Mouse (Mus musculus): ENCODE results near the gene Mex3a.

Gene Mex3a

DNA sequence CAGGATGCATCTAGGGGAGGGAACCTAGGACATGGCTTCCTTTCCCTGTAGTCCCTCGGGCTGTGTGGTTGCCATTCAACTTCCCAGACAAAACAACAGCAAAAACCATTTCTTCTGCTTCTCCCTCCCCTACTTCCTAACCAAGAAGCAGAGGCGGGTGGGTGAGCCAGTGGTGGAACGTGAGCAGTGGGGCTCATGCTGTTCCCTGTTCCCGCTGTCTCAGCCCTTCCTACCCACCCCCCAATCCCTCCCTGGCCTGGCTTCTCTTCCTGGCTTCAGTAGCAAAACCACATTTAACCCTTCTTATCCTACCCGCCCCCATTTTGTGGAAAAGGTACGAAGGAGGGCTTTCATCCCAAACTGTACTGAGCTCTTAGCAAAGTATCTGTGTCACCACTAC, 27.1 kb upstream of the Mex3a start:
- no peak for DNase-seq (ENCODE audit: low read depth, low spot score)

DNA sequence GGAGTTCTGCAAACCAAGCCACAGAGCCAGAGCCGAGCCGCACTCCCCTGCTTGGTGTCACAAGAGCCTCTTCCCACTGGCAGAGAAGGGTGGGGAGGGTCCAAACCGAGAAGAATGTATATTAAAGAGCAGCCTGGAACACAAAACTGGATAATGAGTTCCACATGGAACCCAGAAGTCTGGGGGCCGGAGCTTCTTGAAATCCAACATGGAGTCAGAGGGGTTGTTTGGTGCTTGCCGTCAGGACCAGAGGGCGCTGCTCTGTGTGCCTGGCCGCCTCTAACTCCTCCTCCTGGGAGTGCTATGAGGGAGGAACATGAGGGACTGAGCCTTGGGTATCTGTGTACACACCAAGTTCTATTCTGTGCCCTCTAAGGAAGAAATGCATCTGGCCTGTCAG, 26.4 kb upstream of the Mex3a start:
- peak; percentile 56 for DNase-seq (ENCODE audit: low read depth, low spot score)

DNA sequence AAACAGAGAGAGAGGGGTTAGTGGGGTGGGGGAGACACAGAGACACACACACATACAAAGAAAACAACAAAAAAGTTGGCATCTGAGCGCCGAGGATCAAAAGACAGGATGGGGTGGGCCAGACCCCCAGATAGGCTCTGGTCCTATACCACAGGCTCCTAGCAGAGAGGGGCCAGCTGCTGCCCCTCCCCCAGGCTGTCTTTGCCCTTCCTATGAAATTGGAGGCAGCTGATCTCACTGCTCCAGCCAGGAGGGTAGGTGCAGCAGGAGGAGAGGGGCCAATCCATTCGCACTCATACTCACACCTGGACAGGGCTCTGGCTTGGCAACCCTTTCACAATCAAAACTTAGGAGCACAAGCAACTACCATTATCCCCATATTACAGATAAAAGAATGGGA, 22.9 kb upstream of the Mex3a start:
- DNase-seq (ENCODE audit: low read depth, low spot score): no peak

DNA sequence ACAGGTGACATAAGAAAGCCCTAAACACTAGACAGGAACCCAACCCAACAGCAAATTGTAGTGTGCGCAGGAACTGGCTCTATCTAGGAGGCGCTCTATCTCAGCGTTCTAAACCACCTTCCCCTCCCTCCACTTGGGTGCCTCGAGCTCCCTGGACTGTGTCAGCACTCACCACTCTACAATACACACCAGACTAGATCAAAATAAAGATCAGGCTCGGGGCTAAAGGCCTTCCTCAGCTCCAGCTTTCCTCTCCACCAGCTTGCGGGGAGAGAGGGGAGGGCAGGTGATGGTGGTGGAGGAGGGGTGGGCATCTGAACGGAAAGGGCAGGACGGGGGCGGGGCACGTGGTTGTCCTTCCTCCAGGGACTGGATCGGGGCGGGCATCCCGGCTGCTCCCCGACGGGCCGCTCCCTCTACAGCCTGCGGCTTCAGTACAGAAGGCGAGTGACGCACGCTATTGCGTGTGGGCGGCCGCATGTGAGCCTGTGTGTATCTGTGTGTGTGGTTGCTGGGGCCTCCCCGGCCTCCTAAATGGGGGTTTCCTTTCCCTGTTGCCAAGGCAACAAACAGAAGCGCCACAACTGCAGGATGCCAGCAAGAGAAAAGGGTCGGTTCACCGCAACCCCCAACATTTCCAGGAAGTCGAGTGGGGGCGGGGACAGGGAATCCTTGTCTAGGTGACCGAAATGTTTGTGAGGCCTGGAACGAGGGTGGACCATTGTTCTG, 22.3 kb upstream of the Mex3a start, which contains the start of gene Lmna:
TSS of gene Lmna (minus strand) at position 265 of the 729 bp plus-strand sequence.
- DNase-seq (ENCODE audit: low read depth, low spot score): peak; percentile 97

DNA sequence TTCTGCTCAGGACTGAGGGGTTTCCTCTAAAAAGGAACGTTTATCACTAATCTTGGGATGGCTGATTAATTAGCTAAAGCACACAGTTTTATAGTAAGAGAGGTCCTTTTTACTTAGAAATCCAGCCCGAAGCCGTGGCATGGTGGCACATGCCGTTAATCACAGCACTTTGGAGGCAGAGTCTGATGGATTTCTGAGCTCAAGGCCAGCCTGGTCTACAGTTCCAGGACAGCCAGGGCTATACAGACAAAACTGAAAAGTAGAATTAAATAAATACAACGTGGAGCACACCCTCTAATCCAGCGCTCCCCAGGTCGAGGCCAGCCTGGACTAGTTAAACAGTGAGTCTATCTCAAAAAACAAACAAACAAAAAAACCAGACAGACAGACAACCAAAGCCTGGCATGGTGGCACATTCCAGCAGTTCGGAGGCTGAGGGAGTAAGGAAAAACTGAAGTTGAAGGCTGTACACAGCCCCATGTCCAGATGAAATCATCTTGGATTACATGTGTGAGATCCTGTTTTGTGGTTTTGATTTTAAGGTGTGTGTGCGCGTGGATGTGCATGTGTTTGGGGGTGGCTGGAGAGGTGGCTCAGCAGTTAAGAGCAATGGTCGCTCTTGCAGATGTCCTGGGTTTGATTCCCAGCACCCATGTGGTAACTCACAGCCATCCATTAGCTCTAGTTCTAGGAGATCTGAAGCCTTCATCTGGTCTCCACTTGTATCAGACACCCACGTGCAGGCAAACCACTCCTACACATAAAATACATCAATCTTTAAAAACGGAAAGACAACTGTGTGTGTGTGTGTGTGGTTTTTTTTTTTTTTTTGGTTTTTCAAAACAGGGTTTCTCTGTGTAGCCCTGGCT, 21.5 kb upstream of the Mex3a start:
- no peak for DNase-seq (ENCODE audit: low read depth, low spot score)

DNA sequence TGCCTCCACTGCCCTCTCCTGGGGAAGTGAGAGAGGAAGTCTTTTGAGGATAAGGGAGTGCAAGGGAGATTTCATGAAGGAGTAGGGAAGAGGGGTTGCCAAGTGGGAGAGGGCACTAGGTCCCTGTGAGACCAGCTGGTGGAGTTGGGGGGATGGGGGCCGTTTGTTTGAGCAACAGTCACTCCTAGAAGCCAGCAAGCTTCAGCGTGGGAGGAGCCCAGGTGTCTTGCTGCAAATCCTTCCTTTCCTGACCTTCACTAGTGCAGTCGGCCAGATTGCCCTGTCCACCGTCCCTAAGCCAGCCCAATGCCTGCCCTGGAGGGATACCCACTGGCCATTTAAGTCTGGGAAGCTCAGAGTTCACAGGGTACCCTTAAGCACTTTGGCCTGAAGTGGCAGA, 20.6 kb upstream of the Mex3a start:
- DNase-seq (ENCODE audit: low read depth, low spot score): no peak

DNA sequence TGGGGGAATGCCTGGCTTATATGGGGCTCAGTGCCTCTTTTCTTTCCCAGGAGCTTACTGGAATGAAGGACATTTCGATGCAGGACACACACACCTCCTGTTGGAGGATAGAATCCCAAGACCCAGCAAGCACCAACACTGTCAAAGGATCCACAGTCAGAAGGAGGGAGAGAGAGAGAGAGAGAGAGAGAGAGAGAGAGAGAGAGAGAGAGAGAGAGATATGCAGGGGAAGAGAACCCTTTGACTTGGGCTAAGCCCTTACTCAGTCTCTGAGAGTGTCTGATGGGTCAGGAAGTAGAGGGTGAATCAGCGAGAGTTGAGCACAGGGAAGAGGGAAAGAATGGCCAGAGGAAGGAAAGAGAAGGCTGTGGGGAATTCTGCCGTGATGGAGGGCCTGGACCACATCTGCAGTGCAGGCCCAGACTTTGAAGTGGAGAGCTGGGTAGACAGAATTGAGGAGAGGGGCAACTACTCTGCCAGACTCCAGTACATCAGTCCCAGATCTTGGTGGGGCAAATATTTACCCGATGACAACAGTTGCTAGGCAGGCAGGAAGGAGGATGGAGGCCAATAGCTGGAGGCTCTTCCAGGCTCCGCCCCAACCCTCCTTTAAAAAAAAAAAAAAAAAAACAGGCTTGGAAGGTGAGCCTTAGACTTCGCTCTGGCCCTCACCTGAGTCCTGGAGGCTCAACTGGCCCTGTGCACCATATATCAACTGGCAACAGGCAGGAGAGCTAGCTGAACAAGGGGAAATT, 19.9 kb upstream of the Mex3a start:
- DNase-seq (ENCODE audit: low read depth, low spot score): peak; percentile 60

DNA sequence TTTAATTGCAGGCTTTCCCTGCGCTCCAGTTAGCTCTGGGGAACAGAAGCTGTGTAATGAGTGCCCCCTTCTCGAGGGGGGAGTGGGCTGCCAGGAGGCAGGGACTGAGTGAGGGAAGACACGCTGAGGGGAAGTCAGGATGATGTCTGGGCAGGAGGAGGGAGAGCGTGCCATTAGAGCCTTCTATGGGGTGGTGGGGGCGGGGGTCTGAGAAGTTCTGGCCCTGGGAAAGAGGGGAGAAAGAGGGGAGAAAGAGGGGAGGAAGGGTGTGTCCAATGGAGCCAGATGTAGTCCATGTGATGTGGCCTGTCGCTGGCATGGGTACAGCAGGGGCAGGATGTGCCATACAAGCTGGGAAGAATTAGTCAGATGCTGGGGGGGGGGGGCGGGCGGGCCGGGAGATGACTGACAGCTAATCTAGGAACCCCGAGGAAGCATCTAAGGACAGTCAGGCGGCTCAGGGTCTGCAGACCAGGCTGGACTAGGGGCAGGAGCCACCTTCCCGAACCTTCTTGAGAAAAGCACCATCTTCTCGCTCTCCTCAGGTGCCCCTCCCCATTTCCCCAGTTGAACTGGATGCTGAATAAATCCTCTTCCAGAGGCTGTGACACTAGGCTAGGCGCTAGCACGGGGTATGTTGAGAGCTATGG, 19.2 kb upstream of the Mex3a start:
- no peak for DNase-seq (ENCODE audit: low read depth, low spot score)

DNA sequence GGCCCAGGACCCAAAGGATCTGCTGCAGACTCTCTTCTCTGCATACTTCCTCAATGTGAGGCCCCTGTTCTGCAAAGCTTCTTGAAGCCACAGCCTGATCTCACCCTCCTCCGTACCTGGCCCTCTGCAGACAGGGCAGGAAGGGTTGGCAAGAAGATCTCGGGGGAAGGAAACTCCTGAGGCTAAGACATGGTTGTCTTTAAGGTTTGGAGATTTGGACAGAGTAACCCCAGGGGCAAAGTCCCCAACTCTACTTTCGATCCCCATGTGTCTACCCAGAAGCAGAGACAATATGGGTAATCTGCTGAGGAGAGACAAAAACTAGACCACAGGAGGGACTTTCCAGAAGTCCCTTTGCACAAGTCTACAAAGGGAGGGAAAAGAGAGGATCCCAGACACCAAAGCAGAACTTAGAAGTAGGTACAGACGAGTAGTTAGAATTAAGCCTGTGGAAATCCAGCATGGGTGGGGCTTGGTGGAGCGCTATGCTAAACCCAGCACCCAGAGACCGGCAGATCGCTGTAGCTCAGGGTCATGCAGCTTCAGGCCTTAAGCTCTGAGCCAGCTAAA, 18.6 kb upstream of the Mex3a start:
- DNase-seq (ENCODE audit: low read depth, low spot score): no peak

DNA sequence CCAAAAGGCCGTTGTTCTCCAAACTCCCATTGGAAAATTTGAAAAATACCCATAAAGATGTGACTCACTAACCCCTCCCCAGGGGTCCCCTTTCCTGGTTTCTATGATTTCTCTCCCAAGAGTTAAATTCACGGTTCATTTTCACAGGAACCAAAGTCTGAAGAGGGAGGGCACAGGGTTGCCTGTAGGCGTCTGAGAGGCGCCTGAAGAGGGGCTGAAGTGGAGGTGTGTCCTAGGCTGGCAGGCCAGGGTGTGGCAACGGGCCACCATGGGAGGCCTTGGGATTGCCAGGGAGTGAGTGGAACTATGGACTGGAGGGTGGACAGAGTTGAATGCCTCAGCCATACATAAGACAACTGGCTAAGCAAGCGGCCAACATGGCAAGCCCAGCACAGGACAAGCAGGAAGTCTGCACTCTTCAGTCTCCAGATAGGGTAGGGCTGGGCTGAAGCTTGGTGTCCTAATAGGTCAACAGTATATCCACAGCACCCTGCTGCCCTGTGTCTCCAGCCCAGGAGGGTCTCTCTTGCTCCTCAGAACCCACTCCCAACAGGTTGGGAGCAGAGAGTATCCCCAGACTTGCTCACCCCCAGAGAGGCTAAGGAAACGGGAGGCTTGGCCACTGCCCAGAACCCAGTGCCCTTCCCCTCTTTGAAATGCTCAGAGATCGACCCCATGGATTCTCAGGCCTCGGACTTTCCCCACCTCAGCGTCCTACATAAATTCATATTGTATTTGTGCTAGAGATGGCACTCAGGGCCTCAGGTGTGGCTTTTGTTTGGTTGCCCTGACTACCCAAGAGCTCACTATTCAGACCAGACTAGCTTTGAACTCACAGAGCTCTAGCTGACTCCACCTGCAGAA, 17.7 kb upstream of the Mex3a start:
- DNase-seq (ENCODE audit: low read depth, low spot score): no peak

DNA sequence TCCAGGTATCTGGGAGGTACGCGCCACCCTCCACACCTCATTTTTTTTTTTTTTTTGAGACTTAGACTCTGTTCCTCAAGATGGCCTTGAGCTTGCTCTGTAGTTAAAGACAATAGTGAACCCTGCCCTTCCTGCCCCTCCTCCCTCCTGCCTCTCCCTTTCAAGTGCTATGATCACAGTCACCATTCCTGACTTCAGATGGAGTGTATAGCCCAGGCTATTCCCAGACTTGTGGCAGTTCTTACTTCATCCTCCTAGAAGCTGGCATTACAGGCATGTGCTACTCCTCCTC, 17.2 kb upstream of the Mex3a start:
- peak; percentile 67 for DNase-seq (ENCODE audit: low read depth, low spot score)

DNA sequence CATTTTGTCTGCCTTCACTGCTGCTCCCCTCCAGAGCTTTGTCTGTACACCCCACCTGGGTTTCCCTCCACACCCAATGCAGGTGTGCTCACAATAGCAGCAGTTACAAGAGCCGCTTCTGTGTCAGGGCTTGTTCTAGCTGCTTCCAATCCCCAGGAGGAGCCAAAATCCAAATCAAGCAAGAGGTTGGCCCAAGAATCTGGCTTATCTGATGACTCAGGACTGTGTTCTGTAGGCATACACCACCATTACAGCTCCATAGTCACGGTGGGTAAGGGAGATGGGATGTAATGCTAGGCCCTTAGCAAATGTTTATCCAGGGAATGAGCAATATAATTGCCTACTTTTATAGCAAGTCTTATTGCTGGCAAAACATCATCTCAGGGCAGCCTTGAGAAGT, 15.8 kb upstream of the Mex3a start:
- DNase-seq (ENCODE audit: low read depth, low spot score): no peak

DNA sequence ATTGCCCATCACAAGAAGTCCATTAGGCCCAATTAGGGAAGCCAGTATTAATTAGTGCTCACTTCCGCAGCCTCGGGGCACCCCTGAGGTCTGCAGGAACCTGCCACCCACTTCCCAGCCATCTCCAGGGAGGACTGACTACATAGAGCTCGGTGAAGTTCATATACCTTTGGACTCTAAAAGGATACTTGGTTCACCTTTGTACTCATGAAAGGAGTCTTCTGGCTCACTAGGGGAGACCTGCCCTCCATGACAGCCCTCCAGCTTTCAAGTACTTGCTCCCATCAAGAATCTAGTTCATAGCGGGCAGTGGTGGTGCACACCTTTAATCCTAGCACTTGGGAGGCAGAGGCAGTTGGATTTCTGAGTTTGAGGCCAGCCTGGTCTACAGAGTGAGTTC, 13.8 kb upstream of the Mex3a start:
- DNase-seq (ENCODE audit: low read depth, low spot score): no peak

DNA sequence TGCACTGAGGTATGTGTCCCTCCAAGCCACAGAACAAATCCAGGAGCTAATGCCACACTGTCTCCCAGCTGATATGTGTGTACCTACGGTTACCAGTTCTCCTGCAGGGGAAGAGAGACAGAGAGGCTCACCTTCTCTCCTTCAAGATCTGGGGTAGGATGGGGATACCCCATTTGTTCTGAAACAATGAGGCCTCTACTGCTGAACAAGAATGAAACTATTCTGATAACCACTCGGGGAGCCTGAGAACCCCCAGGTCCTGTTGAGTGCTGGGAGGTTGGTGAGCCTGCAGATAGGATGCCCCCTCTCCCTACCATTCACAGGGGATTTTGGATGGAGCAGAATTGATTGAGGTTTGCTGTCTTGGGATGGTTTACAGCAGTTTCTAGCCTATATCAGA, 12.1 kb upstream of the Mex3a start:
- DNase-seq (ENCODE audit: low read depth, low spot score): no peak

DNA sequence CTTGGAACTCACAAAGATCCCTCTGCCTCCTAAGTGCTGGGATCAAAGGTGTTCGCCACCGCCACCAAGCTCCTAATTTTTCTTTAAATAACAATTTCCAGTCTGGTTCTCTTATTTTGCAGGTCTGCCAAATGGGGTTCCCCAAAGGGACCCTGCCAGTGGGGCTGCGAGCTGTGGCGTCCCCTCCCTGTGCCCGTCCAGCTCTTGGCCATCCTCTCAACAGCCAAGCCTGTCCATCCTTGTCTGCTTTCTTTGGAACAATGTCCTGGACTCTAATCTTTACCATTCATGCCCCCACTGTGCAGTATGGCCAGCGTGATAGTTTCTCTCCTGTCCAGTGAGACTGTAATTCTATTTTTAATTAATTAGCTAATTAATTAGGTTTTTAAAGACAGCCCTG, 11.0 kb upstream of the Mex3a start:
- DNase-seq (ENCODE audit: low read depth, low spot score): no peak

DNA sequence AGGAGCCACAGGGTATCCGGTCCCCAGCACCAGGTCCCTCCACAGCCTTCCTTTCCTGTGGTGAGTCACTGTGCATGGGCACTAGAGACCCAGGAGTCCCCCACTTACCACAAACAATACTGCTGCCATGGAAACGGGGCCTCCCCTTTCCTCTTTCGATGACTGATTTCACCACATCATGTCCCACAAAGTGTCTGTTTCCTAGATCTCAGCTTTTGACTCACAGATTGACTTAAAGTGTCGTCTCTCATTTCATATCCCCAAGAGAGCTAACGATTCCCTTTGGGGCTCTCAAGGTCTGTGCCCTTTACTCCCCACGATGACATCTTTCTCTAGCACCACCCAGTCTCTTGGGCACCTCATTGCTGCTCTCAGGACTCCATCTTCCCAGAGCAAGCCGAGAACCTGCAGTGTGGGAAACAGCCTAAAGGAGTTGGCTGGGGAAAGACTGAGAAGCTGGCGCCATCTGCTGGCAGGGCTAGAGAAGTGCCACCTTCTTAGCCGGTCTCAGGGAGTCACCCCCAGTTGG, 10.3 kb upstream of the Mex3a start:
- DNase-seq (ENCODE audit: low read depth, low spot score): peak; percentile 82

DNA sequence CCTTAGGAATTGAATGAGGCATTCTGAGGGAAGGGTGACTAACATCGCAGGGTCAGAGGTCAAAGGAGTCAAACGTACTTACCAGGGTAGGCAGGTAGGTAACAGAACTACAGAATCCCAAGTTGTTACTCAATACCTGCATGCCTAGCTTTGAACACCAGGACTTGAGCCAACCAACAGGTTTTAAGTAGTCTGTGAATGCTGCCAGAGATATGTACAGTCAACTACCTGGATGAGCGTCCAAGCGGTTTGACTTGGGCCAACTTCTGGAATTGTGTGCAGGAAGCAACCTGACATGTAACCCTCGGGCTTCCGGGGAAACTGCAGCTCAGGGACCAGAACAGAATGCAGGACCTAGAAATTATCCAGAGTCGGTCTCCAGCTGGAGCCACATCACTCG, 9.2 kb upstream of the Mex3a start:
- no peak for DNase-seq (ENCODE audit: low read depth, low spot score)

DNA sequence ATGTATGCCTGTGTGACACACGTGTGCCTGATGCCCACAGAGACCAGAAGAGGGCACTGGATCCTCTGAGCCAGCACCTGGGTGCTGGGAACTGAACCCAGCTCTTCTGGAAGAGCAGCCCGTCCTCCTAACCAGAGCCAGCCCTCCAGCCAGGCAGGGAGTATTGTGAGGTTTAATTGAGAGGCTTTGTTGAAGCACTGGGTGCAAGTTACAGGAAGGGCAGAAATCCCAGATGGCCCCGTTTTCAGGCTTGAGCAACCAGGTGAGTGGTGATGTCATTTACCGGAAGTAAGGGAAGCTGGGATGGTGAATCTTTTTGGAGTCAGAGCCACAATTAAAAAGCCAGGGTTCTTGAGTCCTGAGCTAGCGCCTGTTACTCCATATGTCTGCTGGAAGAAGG, 7.2 kb upstream of the Mex3a start:
- no peak for DNase-seq (ENCODE audit: low read depth, low spot score)

DNA sequence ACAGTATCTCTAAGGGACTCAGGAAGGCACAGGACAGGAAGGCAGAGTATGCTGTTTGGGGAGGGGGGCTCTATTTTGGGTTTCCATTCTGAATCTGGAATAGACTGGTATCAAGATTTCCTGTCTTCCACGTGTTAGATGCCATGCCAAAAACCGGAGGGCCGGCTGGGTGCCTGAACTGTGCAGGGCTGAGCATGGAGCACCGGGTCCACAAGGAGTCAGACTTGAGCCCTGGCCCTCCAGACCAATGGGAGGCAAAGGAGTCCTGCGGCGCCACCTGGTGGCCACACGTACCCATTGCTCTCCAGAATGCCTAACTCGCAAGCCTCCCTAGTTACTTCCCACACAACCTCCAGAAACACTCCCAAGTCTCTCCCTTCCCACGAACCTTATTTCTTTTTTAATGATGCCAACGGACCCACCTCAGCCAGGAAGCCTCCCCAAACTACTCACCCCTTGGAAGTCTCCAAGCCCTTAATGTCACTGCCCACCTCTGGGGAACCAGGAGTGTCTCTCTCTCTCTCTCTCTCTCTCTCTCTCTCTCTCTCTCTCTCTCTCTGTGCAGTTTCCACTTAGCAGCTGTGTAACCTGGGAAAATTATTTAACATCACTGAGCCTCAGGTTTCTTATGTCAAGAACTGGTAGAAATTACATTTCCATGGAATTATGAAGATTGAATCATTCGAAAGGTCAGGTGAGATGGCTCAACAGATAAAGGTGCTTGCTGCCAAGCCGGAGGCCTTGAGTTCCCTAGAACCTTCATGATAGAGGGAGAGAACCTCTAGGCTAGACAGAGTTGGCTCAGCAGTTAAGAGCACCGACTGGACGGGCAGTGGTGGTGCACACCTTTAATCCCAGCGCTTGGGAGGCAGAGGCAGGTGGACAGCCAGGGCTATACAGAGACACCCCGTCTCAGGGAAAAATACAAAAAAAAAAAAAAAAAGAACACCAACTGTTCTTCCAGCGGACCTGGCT, 5.8 kb upstream of the Mex3a start:
- peak; percentile 94 for DNase-seq (ENCODE audit: low read depth, low spot score)
